Mouse (Mus musculus): ENCODE measurements around the gene Zkscan16. TPM values are rescaled to one million over a fixed set of nuclear protein-coding genes. Genes with fewer than 3 reads are reported as not detected.

Zkscan16 gene
- polyA plus RNA-seq, 1 experiment from 2014 or later: 1.2 TPM

- 84% methylated on average over 7 of the region's 7 CpGs for WGBS
- Histone ChIP-seq H3K4me1 (peaks cover 10% of the 10 kb centered on the region; the same call in 1 of the 2 replicates), H3K4me2 (no peak overlapping the region), H3K9me3 (no peaks in the 10 kb centered on the region), H3K27ac (no peak overlapping the region), H3K9ac (no peak overlapping the region), H3K4me3 (replicated peaks) (no peak overlapping the region), H3K27me3 (0 out of 2 replicates have a peak, but pooled peaks cover 2% of the 10 kb centered on the region), H3K36me3 (replicated peaks) (no peaks in the 10 kb centered on the region)
- no peak for ATAC-seq (ENCODE audit: low FRiP score)
Measured at GRCm38 (mm10) chr4:58989303-58989898, 46.0 kb downstream of the Zkscan16 start.

- Histone ChIP-seq H3K27me3 (peaks cover 2% of the 10 kb centered on the region; the same call in 1 of the 2 replicates), H3K27ac (no peak overlapping the region), H3K4me1 (peaks cover 10% of the 10 kb centered on the region; the same call in 1 of the 2 replicates), H3K36me3 (replicated peaks) (no peaks in the 10 kb centered on the region), H3K9ac (no peak overlapping the region), H3K4me2 (no peak overlapping the region), H3K4me3 (replicated peaks) (no peak overlapping the region), H3K9me3 (no peaks in the 10 kb centered on the region)
- no peak for ATAC-seq (ENCODE audit: low FRiP score)
- whole genome bisulfite sequencing: 77% methylated on average over 17 of the region's 17 CpGs
Measured at GRCm38 (mm10) chr4:58990609-58991434, 47.4 kb downstream of the Zkscan16 start.

GRCm38 (mm10) chr4:58992195-58992594 lies 48.8 kb downstream of the Zkscan16 start:
- H3K4me2 ChIP-seq: no peak overlapping the region
- WGBS: 83% methylated on average over 5 of the region's 5 CpGs
- H3K27ac ChIP-seq: no peak overlapping the region
- H3K27me3 ChIP-seq: peaks cover 2% of the 10 kb centered on the region; the same call in 1 of the 2 replicates
- H3K4me1 ChIP-seq: no peaks in the 10 kb centered on the region
- H3K4me3 ChIP-seq (replicated peaks): no peak overlapping the region
- no peaks in the 10 kb centered on the region for H3K9me3 ChIP-seq
- no peaks in the 10 kb centered on the region for H3K36me3 ChIP-seq (replicated peaks)
- H3K9ac ChIP-seq: no peak overlapping the region
- no peak for ATAC-seq (ENCODE audit: low FRiP score)

- Histone ChIP-seq H3K27me3 (no peaks in the 10 kb centered on the region; the same call in 1 of the 2 replicates), H3K9ac (no peak within 1 kb of the TSS; the same call in 1 of the 2 replicates), H3K27ac (no peak within 1 kb of the TSS), H3K4me3 (replicated peaks) (no peak within 1 kb of the TSS), H3K9me3 (no peaks in the 10 kb centered on the region), H3K4me1 (no peaks in the 10 kb centered on the region), H3K4me2 (no peak within 1 kb of the TSS), H3K36me3 (replicated peaks) (no peaks in the 10 kb centered on the region)
- WGBS: 90% methylated on average over 4 of the region's 4 CpGs
- no peak for ATAC-seq (ENCODE audit: low FRiP score)
Measured at GRCm38 (mm10) chr4:58994762-58995161, 51.3 kb downstream of the Zkscan16 start, which contains the start of gene Dnajc25. Dnajc25 (plus strand) TSS chr4:58995062.

- 76% methylated on average over 8 of the region's 8 CpGs for WGBS
- ATAC-seq (ENCODE audit: low FRiP score): no peak
- no peak overlapping the region; the same call in 1 of the 2 replicates for H3K9ac ChIP-seq
- no peaks in the 10 kb centered on the region; the same call in 1 of the 2 replicates for H3K27me3 ChIP-seq
- H3K4me3 ChIP-seq (replicated peaks): no peak overlapping the region
- no peak overlapping the region for H3K27ac ChIP-seq
- no peak overlapping the region for H3K4me2 ChIP-seq
- no peaks in the 10 kb centered on the region for H3K36me3 ChIP-seq (replicated peaks)
- H3K4me1 ChIP-seq: no peaks in the 10 kb centered on the region
- no peaks in the 10 kb centered on the region for H3K9me3 ChIP-seq
Measured at GRCm38 (mm10) chr4:58995251-58995693, 51.8 kb downstream of the Zkscan16 start.

- Histone ChIP-seq H3K9ac (no peak overlapping the region), H3K9me3 (no peaks in the 10 kb centered on the region), H3K4me3 (replicated peaks) (no peak overlapping the region), H3K36me3 (replicated peaks) (no peaks in the 10 kb centered on the region), H3K4me1 (no peaks in the 10 kb centered on the region), H3K4me2 (no peak overlapping the region), H3K27me3 (no peaks in the 10 kb centered on the region; the same call in 1 of the 2 replicates), H3K27ac (no peak overlapping the region)
- no peak for ATAC-seq (ENCODE audit: low FRiP score)
- WGBS: 86% methylated on average over 5 of the region's 5 CpGs
Measured at GRCm38 (mm10) chr4:58997081-58997480, 53.7 kb downstream of the Zkscan16 start.

GRCm38 (mm10) chr4:58998688-58999087 lies 55.3 kb downstream of the Zkscan16 start:
- Histone ChIP-seq H3K4me3 (replicated peaks) (no peak overlapping the region), H3K36me3 (replicated peaks) (no peaks in the 10 kb centered on the region), H3K9ac (no peak overlapping the region), H3K4me1 (peaks cover 8% of the 10 kb centered on the region), H3K9me3 (no peaks in the 10 kb centered on the region), H3K4me2 (no peak overlapping the region), H3K27ac (no peak overlapping the region), H3K27me3 (no peaks in the 10 kb centered on the region; the same call in 1 of the 2 replicates)
- ATAC-seq (ENCODE audit: low FRiP score): no peak
- 95% methylated on average over 1 of the region's 1 CpGs for WGBS

GRCm38 (mm10) chr4:58999686-59000085 lies 56.3 kb downstream of the Zkscan16 start:
- Histone ChIP-seq H3K27ac (no peak overlapping the region), H3K4me3 (replicated peaks) (no peak overlapping the region), H3K27me3 (no peaks in the 10 kb centered on the region; the same call in 1 of the 2 replicates), H3K4me2 (no peak overlapping the region), H3K4me1 (peaks cover 18% of the 10 kb centered on the region), H3K9ac (no peak overlapping the region), H3K9me3 (no peaks in the 10 kb centered on the region), H3K36me3 (replicated peaks) (no peaks in the 10 kb centered on the region)
- 10% methylated on average over 2 of the region's 2 CpGs for WGBS
- no peak for ATAC-seq (ENCODE audit: low FRiP score)

GRCm38 (mm10) chr4:59000614-59001013 lies 57.2 kb downstream of the Zkscan16 start:
- ATAC-seq (ENCODE audit: low FRiP score): no peak
- Histone ChIP-seq H3K4me3 (replicated peaks) (no peak overlapping the region), H3K4me2 (no peak overlapping the region), H3K9ac (no peak overlapping the region), H3K36me3 (replicated peaks) (no peaks in the 10 kb centered on the region), H3K27ac (no peak overlapping the region), H3K9me3 (no peaks in the 10 kb centered on the region), H3K4me1 (peaks cover 26% of the 10 kb centered on the region), H3K27me3 (no peaks in the 10 kb centered on the region; the same call in 1 of the 2 replicates)
- WGBS: 0% methylated on average over 2 of the region's 2 CpGs

- under 1% methylated on average over 89 of the region's 89 CpGs for WGBS
- H3K4me3 ChIP-seq (replicated peaks): peak within 1 kb of the TSS; percentile 94
Measured at GRCm38 (mm10) chr4:59002948-59003805, 59.7 kb downstream of the Zkscan16 start, which contains the start of gene Gm20503. Gm20503 (plus strand) TSS chr4:59003210.

GRCm38 (mm10) chr4:59003806-59004200 lies 60.4 kb downstream of the Zkscan16 start:
- Histone ChIP-seq H3K27me3 (no peaks in the 10 kb centered on the region), H3K4me2 (peak overlapping the region; percentile 83), H3K27ac (no peak overlapping the region), H3K4me1 (peaks cover 28% of the 10 kb centered on the region), H3K36me3 (replicated peaks) (no peaks in the 10 kb centered on the region), H3K9ac (peak overlapping the region; percentile 84), H3K9me3 (no peaks in the 10 kb centered on the region), H3K4me3 (replicated peaks) (peak overlapping the region; percentile 94)
- ATAC-seq (ENCODE audit: low FRiP score): no peak
- 41% methylated on average over 7 of the region's 7 CpGs for WGBS

More at GRCm38 (mm10) chr4:59002948-59003805, 59.7 kb downstream of the Zkscan16 start, which contains the start of gene Gm20503:
- peak within 1 kb of the TSS; percentile 84 for H3K9ac ChIP-seq
- H3K4me1 ChIP-seq: peaks cover 28% of the 10 kb centered on the region
- H3K4me2 ChIP-seq: peak within 1 kb of the TSS; percentile 83
- H3K27ac ChIP-seq: peak within 1 kb of the TSS; percentile 93
- H3K9me3 ChIP-seq: no peaks in the 10 kb centered on the region
- H3K27me3 ChIP-seq: no peaks in the 10 kb centered on the region
- no peaks in the 10 kb centered on the region for H3K36me3 ChIP-seq (replicated peaks)
- ATAC-seq (ENCODE audit: low FRiP score): peak; percentile 99

Measured in forebrain, embryonic 12.5 days (tissue).